ENCODE assay signal across 13 mouse cellular contexts in genomic region chr9:42927498-42927897, GRCm38 (mm10). TPM values are rescaled to one million over a fixed set of nuclear protein-coding genes. Genes with fewer than 3 reads are reported as not detected.
DNase-seq lines count a peak whose midpoint lies in the region; ATAC-seq and TF ChIP-seq lines count a peak whose summit lies in the region.
"Had no signal": no experiment of that assay in that cellular context is flagged by ENCODE, and none has a peak within 500 bp of the region (broad histone marks: within the 10 kb centered on the region; RNA-seq: fewer than 3 reads in every experiment).

No protein-coding gene starts in this region.

- no peak overlapping the region for H3K27ac ChIP-seq in hindbrain, postnatal 0 days
- no peak overlapping the region for H3K27ac ChIP-seq in hindbrain, embryonic 13.5 days
- no peak overlapping the region for H3K27ac ChIP-seq in embryonic facial prominence, embryonic 10.5 days (replicated peaks)

- H3K4me3 ChIP-seq in hindbrain, postnatal 0 days (ENCODE audit: low read length), result no peak overlapping the region
- no peak overlapping the region for H3K4me3 ChIP-seq in hindbrain, embryonic 13.5 days
- H3K4me3 ChIP-seq in embryonic facial prominence, embryonic 10.5 days, result no peak overlapping the region

- 66% methylated on average over 10 of the region's 10 CpGs for WGBS in hindbrain, postnatal 0 days
- WGBS in hindbrain, embryonic 13.5 days, result 63% methylated on average over 10 of the region's 10 CpGs
- WGBS in embryonic facial prominence, embryonic 10.5 days, result 69% methylated on average over 10 of the region's 10 CpGs

- no peak overlapping the region for H3K4me2 ChIP-seq in hindbrain, postnatal 0 days (ENCODE audit: low read depth, low read length)
- no peak overlapping the region for H3K4me2 ChIP-seq in hindbrain, embryonic 13.5 days
- H3K4me2 ChIP-seq: liver, embryonic 11.5 days had no signal

- no peaks in the 10 kb centered on the region for H3K9me3 ChIP-seq in hindbrain, postnatal 0 days (ENCODE audit: low read length)
- H3K9me3 ChIP-seq in hindbrain, embryonic 13.5 days, result no peaks in the 10 kb centered on the region
- no peaks in the 10 kb centered on the region for H3K9me3 ChIP-seq in embryonic facial prominence, embryonic 10.5 days

- no peaks in the 10 kb centered on the region for H3K27me3 ChIP-seq in hindbrain, postnatal 0 days (ENCODE audit: insufficient read depth, low read length)
- H3K27me3 ChIP-seq in hindbrain, embryonic 13.5 days, result no peaks in the 10 kb centered on the region
- H3K27me3 ChIP-seq in embryonic facial prominence, embryonic 10.5 days (replicated peaks; ENCODE audit: low read depth, poor library complexity, severe bottlenecking), result peaks cover 35% of the 10 kb centered on the region

- no peaks in the 10 kb centered on the region for H3K4me1 ChIP-seq in hindbrain, postnatal 0 days (ENCODE audit: insufficient read depth, low read length)
- H3K4me1 ChIP-seq in hindbrain, embryonic 13.5 days (replicated peaks), result peaks cover 36% of the 10 kb centered on the region
- peaks cover 34% of the 10 kb centered on the region for H3K4me1 ChIP-seq in embryonic facial prominence, embryonic 10.5 days

- DNase-seq in hindbrain, postnatal 0 days (ENCODE audit: low spot score), result peak; percentile 38
- DNase-seq in NIH3T3 (ENCODE audit: low read depth), result peak; percentile 2
- DNase-seq in embryonic facial prominence, embryonic 10.5 days (ENCODE audit: low spot score), result peak; percentile 40
- peak; percentile 42 for DNase-seq in neural tube, embryonic 10.5 days (ENCODE audit: extremely low spot score, low spot score)
- DNase-seq in urinary bladder, adult 18-20 months (ENCODE audit: low spot score in 2 of 2), result no peak
- DNase-seq in cerebellum, postnatal 14 days, result no peak
- DNase-seq in cerebellum, postnatal 36 days, result no peak
- DNase-seq: adrenal gland, postnatal 36 days; cerebellum, adult 2 months; kidney, adult 18-20 months had no signal

- H3K36me3 ChIP-seq in hindbrain, postnatal 0 days (ENCODE audit: insufficient read depth, low read length), result no peaks in the 10 kb centered on the region
- H3K36me3 ChIP-seq in hindbrain, embryonic 13.5 days, result no peaks in the 10 kb centered on the region
- H3K36me3 ChIP-seq in embryonic facial prominence, embryonic 10.5 days (replicated peaks), result no peaks in the 10 kb centered on the region

- TF ChIP-seq CTCF in hindbrain, postnatal 0 days (IDR thresholded peaks at IDR 0.05; ENCODE audit: low read depth), result no peak

- H3K9ac ChIP-seq in hindbrain, postnatal 0 days (replicated peaks; ENCODE audit: low read length), result no peak overlapping the region
- H3K9ac ChIP-seq in hindbrain, embryonic 13.5 days, result no peak overlapping the region

- peak; percentile 48; the same call in 1 of the 2 replicates for ATAC-seq in hindbrain, postnatal 0 days
- no peak; the same call in 1 of the 2 replicates for ATAC-seq in hindbrain, embryonic 13.5 days (ENCODE audit: low FRiP score)
- ATAC-seq: CD4-positive, CD25-positive, alpha-beta regulatory T cell, adult 4 months had no signal

RNA-seq across cellular contexts. Expression of gene Grik4, which starts 16.8 kb away (rescaled TPM):
- 14.8 and 18.2 TPM in 2 replicates for total RNA-seq in hindbrain, postnatal 0 days (2014; rRNA removed)
- 8.9 and 9.4 TPM in 2 replicates for polyA plus RNA-seq in hindbrain, postnatal 0 days (2015; fragmentation: Nextera tagmentation; extraction: Ambion mirVana)
- polyA plus RNA-seq in hindbrain, embryonic 13.5 days (2015; fragmentation: Nextera tagmentation; extraction: Ambion mirVana), result 7.3 and 8.7 TPM in 2 replicates
- polyA plus RNA-seq in embryonic facial prominence, embryonic 10.5 days (2016; fragmentation: Nextera tagmentation; extraction: Ambion mirVana), result 0.96 and 1.1 TPM in 2 replicates
- polyA plus RNA-seq: CD4-positive, CD25-positive, alpha-beta regulatory T cell, adult 4 months had no signal

Comparison
In these comparisons a context has a peak if more than half of its experiments do, and no peak if none do; other contexts are left out.
1. DNase-seq: peak in hindbrain, postnatal 0 days (single experiment), NIH3T3 (single experiment), embryonic facial prominence, embryonic 10.5 days (single experiment) and neural tube, embryonic 10.5 days (single experiment); none in urinary bladder, adult 18-20 months (0 of 2), cerebellum, postnatal 14 days (0 of 2) and cerebellum, postnatal 36 days (0 of 2).